Comparison of ENCODE assay signal across 27 mouse cellular contexts in the genomic region with DNA sequence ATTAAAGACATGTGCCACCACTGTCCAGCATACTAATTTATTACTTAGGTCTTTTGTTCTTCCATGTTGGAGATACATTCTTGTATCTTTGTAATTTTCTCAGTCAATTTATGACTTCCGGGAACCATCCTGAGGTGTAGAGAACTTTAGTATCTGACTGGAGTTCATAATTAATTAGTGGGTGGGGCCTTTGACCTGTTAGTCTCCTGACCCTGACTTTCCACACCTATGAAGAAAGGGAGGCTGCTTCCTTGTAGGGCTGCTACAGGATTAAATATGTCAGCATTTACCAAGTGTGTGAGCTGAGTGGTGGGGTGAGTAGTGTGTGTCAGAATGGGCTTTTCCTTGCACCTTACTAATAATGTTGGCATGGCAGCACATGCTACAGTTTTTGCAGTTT. TPM values are rescaled to one million over a fixed set of nuclear protein-coding genes. Genes with fewer than 3 reads are reported as not detected.
A peak's percentile ranks its signal among the peaks of the same experiment; 100 is the strongest.
DNase-seq lines count a peak whose midpoint lies in the region; ATAC-seq and TF ChIP-seq lines count a peak whose summit lies in the region.
"Had no signal": no experiment of that assay in that cellular context is flagged by ENCODE, and none has a peak within 500 bp of the region (broad histone marks: within the 10 kb centered on the region; RNA-seq: fewer than 3 reads in every experiment).

No protein-coding gene starts in this region.

- intact Hi-C loops in gastrocnemius, adult 2 months (cut with DNase I): no loop called here
- intact Hi-C loops in gastrocnemius, postnatal 14 days (cut with DNase I; ENCODE audit: low total_unique reads): no loop called here

- no peaks in the 10 kb centered on the region for H3K36me3 ChIP-seq in small intestine, adult 2 months (ENCODE audit: control insufficient read depth, insufficient read depth, low read length)
- H3K36me3 ChIP-seq: embryonic facial prominence, embryonic 10.5 days; embryonic facial prominence, embryonic 13.5 days; forebrain, embryonic 12.5 days; heart, embryonic 10.5 days; heart, embryonic 13.5 days; hindbrain, embryonic 10.5 days; hindbrain, embryonic 13.5 days had no signal

- H3K27ac ChIP-seq in gastrocnemius, adult 2 months: 0 out of 2 replicates have a peak overlapping the region, but pooled peaks have one; percentile 20
- H3K27ac ChIP-seq in small intestine, adult 2 months (ENCODE audit: insufficient read depth, low read depth, low read length): peak overlapping the region; percentile 84
- H3K27ac ChIP-seq: embryonic facial prominence, embryonic 10.5 days; embryonic facial prominence, embryonic 13.5 days; forebrain, embryonic 12.5 days; heart, adult 2 months; heart, embryonic 10.5 days; hindbrain, embryonic 10.5 days; hindbrain, embryonic 13.5 days had no signal

- no peaks in the 10 kb centered on the region for H3K27me3 ChIP-seq in small intestine, adult 2 months (ENCODE audit: control insufficient read depth, insufficient read depth, low read length)
- H3K27me3 ChIP-seq: embryonic facial prominence, embryonic 13.5 days; forebrain, embryonic 12.5 days; heart, embryonic 13.5 days; hindbrain, embryonic 13.5 days had no signal

- no peak for ATAC-seq in cerebellum, adult (ENCODE audit: insufficient number of reproducible peaks, low FRiP score, low TSS enrichment)
- ATAC-seq: forebrain, postnatal 0 days; hindbrain, embryonic 16.5 days had no signal

- H3K4me3 ChIP-seq in gastrocnemius, adult 2 months: no peak overlapping the region
- H3K4me3 ChIP-seq in small intestine, adult 2 months (ENCODE audit: low read depth, low read length): no peak overlapping the region
- H3K4me3 ChIP-seq: embryonic facial prominence, embryonic 10.5 days; embryonic facial prominence, embryonic 13.5 days; erythroblast, embryonic 14.5 days; forebrain, embryonic 12.5 days; heart, adult 2 months; heart, embryonic 10.5 days; heart, embryonic 13.5 days; hindbrain, embryonic 10.5 days; hindbrain, embryonic 13.5 days had no signal

- no peak for TF ChIP-seq CTCF in gastrocnemius, adult 2 months (IDR thresholded peaks at IDR 0.05)
- TF ChIP-seq CTCF in small intestine, adult 2 months (IDR thresholded peaks at IDR 0.05; ENCODE audit: extremely low read depth, insufficient read length, insufficient replicate concordance, low read depth, low read length): no peak

- peaks cover 25% of the 10 kb centered on the region; the same call in 1 of the 2 replicates for H3K4me1 ChIP-seq in small intestine, adult 2 months (ENCODE audit: control insufficient read depth, insufficient read depth, insufficient read length, low read length)

- 33% methylated on average over 1 of the region's 1 CpGs for WGBS in small intestine, adult 2 months

- TF ChIP-seq POLR2A in small intestine, adult 2 months (IDR thresholded peaks at IDR 0.05; ENCODE audit: low read depth, low read length): no peak

- no peak for DNase-seq in gastrocnemius, adult 2 months
- no peak for DNase-seq in gastrocnemius, postnatal 14 days
- peak; percentile 48 for DNase-seq in kidney, adult 9 months
- no peak for DNase-seq in kidney, postnatal 4 days
- no peak for DNase-seq in left cerebral cortex, adult 18-20 months (ENCODE audit: low spot score in 2 of 2)
- DNase-seq in thymus, postnatal 0 days (ENCODE audit: low spot score): no peak
- DNase-seq: adrenal gland, postnatal 10 days; adrenal gland, postnatal 36 days; cerebellum, adult 11 months; cerebellum, adult 8-10 months; cerebellum, postnatal 10 days; cerebellum, postnatal 36 days; embryo, embryonic 11 days; forebrain, postnatal 0 days; gastrocnemius, postnatal 36 days; heart, adult 2 months had no signal

RNA-seq across cellular contexts. Expression of a gene that starts 36.4 kb away (rescaled TPM):
- total RNA-seq in gastrocnemius, adult 2 months (2021): 10 to 100 TPM; 94.4 to 98.0 TPM
- total RNA-seq in gastrocnemius, postnatal 14 days (2021): 10 to 100 TPM; 60.6 to 66.2 TPM
- polyA plus RNA-seq in small intestine, adult 2 months (2012; rRNA removed): 15.9 and 32.1 TPM in 2 replicates
- total RNA-seq in left cerebral cortex, adult 18-20 months (2021): 10 to 100 TPM; 94.8 to 96.3 TPM
- 11.0 and 15.4 TPM in 2 replicates for polyA plus RNA-seq in thymus, postnatal 0 days (2015; fragmentation: Nextera tagmentation; extraction: Ambion mirVana)
